Mouse (Mus musculus): Measurements from ENCODE around the gene Gm5936. TPM values are rescaled to one million over a fixed set of nuclear protein-coding genes. Genes with fewer than 3 reads are reported as not detected.
"Not testable (repeated sequence)": the region's sequence is repeated elsewhere in the genome, so short reads cannot be mapped to it uniquely, and the experiment has no call there.

The Gm5936 gene
- polyA plus RNA-seq (2012; ENCODE audit: insufficient read depth, insufficient read length, low replicate concordance, missing spikeins) = not detected in 2 replicates

DNA sequence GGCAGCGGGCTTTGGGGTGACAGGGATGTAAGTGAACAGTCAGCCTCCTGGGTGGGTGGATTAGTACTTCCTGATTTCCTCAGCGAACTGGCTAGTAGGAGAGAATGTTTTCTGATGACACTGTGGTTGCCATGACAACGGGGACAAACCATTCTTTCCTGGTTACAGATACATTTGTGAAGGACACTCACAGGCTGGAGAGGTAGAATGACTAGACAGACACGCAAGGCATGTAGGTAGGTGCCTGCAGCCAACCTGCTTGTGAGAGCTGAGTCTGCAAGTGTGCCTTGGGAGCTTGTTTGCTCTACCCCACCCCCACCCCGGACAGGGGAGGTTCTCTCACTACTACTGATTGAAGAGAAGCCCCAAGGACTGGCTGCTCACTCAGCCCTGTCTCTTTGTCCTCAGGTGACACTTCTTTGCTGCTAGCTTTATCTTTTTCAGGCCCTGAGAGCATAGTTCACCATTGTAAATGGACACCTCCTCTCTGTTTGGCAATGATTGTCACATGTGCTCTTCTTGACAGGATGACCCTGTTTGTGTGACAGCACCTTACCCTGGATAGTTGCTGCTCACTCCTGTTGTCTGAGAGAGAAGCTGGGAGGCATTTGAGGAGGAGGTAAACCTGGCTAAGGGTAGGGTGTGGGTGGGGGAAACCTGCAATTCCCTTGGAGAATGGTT is at the start of gene Gm5936:
TSS of gene Gm5936 (plus strand) at position 355 of the 681 bp plus-strand sequence.
- not testable (repeated sequence) for H3K4me3 ChIP-seq (ENCODE audit: insufficient read depth, low read depth, low read length); H3K27ac ChIP-seq (ENCODE audit: insufficient read depth, low read depth, low read length); H3K4me1 ChIP-seq (ENCODE audit: control insufficient read depth, insufficient read depth, low read length)
- 35% methylated on average over 3 of the region's 5 CpGs for WGBS

DNA sequence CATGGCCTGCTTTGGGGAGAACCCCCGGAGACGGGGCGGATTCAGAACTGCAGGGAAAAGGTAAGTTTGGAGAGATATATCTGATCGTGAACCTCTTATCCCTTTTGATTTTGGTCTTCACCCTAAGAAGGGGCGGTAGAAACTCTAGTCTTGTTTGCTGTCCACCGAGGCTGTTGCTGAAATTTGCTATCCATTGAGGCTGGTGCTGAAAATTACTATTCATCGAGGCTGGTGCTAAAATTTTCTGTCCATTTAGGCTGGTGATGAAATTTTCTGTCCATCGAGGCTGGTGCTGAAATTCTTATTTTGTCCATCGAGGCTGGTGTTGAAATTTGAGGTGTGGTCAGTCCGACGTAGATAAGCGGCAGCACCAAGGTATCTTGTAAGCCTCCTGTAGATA is 19.1 kb downstream of the Gm5936 start:
- not testable (repeated sequence) for H3K4me1 ChIP-seq (ENCODE audit: control insufficient read depth, insufficient read depth, low read length); H3K27ac ChIP-seq (ENCODE audit: insufficient read depth, low read depth, low read length); H3K4me3 ChIP-seq (ENCODE audit: insufficient read depth, low read depth, low read length)
- WGBS = 89% methylated on average over 12 of the region's 12 CpGs

DNA sequence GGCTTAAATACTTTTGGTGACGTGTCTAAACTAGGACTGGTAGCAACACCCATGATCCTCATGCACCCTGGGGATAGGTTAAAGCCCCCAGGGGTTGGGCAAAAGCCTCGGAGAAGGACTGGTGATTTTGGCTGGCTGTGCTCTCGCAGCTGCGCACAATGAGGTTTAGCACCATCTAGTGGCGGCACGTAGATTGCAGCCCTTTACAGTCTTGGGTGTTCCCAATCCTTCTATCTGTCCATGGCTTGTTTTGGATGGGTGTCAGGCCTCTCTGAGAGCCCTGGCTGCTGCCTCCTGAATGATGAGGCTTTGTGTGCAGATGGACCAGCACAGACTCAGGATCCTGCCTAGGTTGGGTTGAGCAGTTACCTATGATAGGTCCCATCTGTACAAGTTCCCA is 43.1 kb downstream of the Gm5936 start:
- not testable (repeated sequence) for H3K4me3 ChIP-seq (ENCODE audit: insufficient read depth, low read depth, low read length); H3K4me1 ChIP-seq (ENCODE audit: control insufficient read depth, insufficient read depth, low read length); H3K27ac ChIP-seq (ENCODE audit: insufficient read depth, low read depth, low read length)
- 35% methylated on average over 4 of the region's 6 CpGs for WGBS

Other genes with a start within 250 kb of the Gm5936 start
- gene Olfr1325, start 244.5 kb upstream of the Gm5936 start, polyA plus RNA-seq (2012; ENCODE audit: insufficient read depth, insufficient read length, low replicate concordance, missing spikeins) = not detected in 2 replicates
- not detected in 2 replicates for gene Gm5640, start 191.6 kb upstream of the Gm5936 start, polyA plus RNA-seq (2012; ENCODE audit: insufficient read depth, insufficient read length, low replicate concordance, missing spikeins)
- not detected in 2 replicates for gene Gm6890, start 96.3 kb upstream of the Gm5936 start, polyA plus RNA-seq (2012; ENCODE audit: insufficient read depth, insufficient read length, low replicate concordance, missing spikeins)
- gene Gab3, start 248.3 kb downstream of the Gm5936 start, polyA plus RNA-seq (2012; ENCODE audit: insufficient read depth, insufficient read length, low replicate concordance, missing spikeins) = not detected in 2 replicates